Comparison of ENCODE assay signal across 13 mouse cellular contexts in genomic region chr11:112874239-112874638, GRCm38 (mm10).
A peak's percentile ranks its signal among the peaks of the same experiment; 100 is the strongest.
DNase-seq lines count a peak whose midpoint lies in the region; ATAC-seq and TF ChIP-seq lines count a peak whose summit lies in the region.
"Had no signal": no experiment of that assay in that cellular context is flagged by ENCODE, and none has a peak within 500 bp of the region (broad histone marks: within the 10 kb centered on the region; RNA-seq: fewer than 3 reads in every experiment).

No protein-coding gene starts in this region.

- DNase-seq in lung, postnatal 0 days (ENCODE audit: low spot score) = no peak
- no peak for DNase-seq in lung, adult 18-20 months
- DNase-seq in kidney, adult 18-20 months = peak; percentile 52
- peak; percentile 27 for DNase-seq in large intestine, adult 2 months (ENCODE audit: low read depth, low spot score)
- DNase-seq in layer of hippocampus, adult 11-12 months (ENCODE audit: low spot score) = no peak
- DNase-seq: cerebellum, adult 9-11 months; midbrain, embryonic 14.5 days; right cerebral cortex, postnatal 14 days had no signal

- TF ChIP-seq EP300 in lung, postnatal 0 days (IDR thresholded peaks at IDR 0.05) = no peak

- H3K4me2 ChIP-seq in lung, postnatal 0 days (replicated peaks; ENCODE audit: low read depth, low read length) = peak overlapping the region; percentile 27
- H3K4me2 ChIP-seq in kidney, embryonic 15.5 days = 0 out of 2 replicates have a peak overlapping the region, but pooled peaks have one; percentile 31
- H3K4me2 ChIP-seq in hindbrain, embryonic 16.5 days (ENCODE audit: low read length) = no peak overlapping the region
- H3K4me2 ChIP-seq: forebrain, embryonic 13.5 days; liver, embryonic 15.5 days had no signal

- WGBS in lung, postnatal 0 days = 48% methylated on average over 11 of the region's 11 CpGs
- 51% methylated on average over 11 of the region's 11 CpGs for WGBS in kidney, embryonic 15.5 days
- 36% methylated on average over 11 of the region's 11 CpGs for WGBS in large intestine, adult 2 months
- WGBS in hindbrain, embryonic 16.5 days = 83% methylated on average over 11 of the region's 11 CpGs

- no peaks in the 10 kb centered on the region for H3K4me1 ChIP-seq in lung, postnatal 0 days (ENCODE audit: insufficient read depth, low read depth, low read length)
- H3K4me1 ChIP-seq in kidney, embryonic 15.5 days = peaks cover 49% of the 10 kb centered on the region
- peaks cover 24% of the 10 kb centered on the region for H3K4me1 ChIP-seq in hindbrain, embryonic 16.5 days (ENCODE audit: control insufficient read depth, insufficient read depth, low read depth, low read length)
- H3K4me1 ChIP-seq: liver, embryonic 15.5 days had no signal

- no peak overlapping the region for H3K4me3 ChIP-seq in lung, postnatal 0 days (ENCODE audit: low read depth, low read length)
- no peak overlapping the region for H3K4me3 ChIP-seq in kidney, embryonic 15.5 days (replicated peaks)
- H3K4me3 ChIP-seq in hindbrain, embryonic 16.5 days (ENCODE audit: low read length) = no peak overlapping the region
- H3K4me3 ChIP-seq: forebrain, embryonic 13.5 days; liver, embryonic 15.5 days had no signal

- no peak for TF ChIP-seq CTCF in lung, postnatal 0 days (IDR thresholded peaks at IDR 0.05)

- no peak for ATAC-seq in lung, postnatal 0 days
- peak; percentile 74 for ATAC-seq in kidney, embryonic 15.5 days (replicated peaks; ENCODE audit: low FRiP score)
- no peak for ATAC-seq in hindbrain, embryonic 16.5 days
- ATAC-seq: forebrain, embryonic 13.5 days; inflammation-experienced regulatory T-cells, adult 6 months had no signal

- no peaks in the 10 kb centered on the region for H3K9me3 ChIP-seq in lung, postnatal 0 days (ENCODE audit: low read length)
- no peaks in the 10 kb centered on the region for H3K9me3 ChIP-seq in kidney, embryonic 15.5 days (replicated peaks)
- H3K9me3 ChIP-seq in hindbrain, embryonic 16.5 days (ENCODE audit: control insufficient read depth, low read length) = no peaks in the 10 kb centered on the region
- H3K9me3 ChIP-seq: forebrain, embryonic 13.5 days; liver, embryonic 15.5 days had no signal

- H3K27ac ChIP-seq in lung, postnatal 0 days (ENCODE audit: low read length) = no peak overlapping the region
- H3K27ac ChIP-seq in kidney, embryonic 15.5 days = peak overlapping the region; percentile 75
- H3K27ac ChIP-seq in hindbrain, embryonic 16.5 days (ENCODE audit: low read depth, low read length) = no peak overlapping the region
- H3K27ac ChIP-seq: forebrain, embryonic 13.5 days; liver, embryonic 15.5 days had no signal

- no peaks in the 10 kb centered on the region for H3K27me3 ChIP-seq in lung, postnatal 0 days (replicated peaks; ENCODE audit: insufficient read depth, low read length)
- peaks cover 11% of the 10 kb centered on the region; the same call in 1 of the 2 replicates for H3K27me3 ChIP-seq in kidney, embryonic 15.5 days
- no peaks in the 10 kb centered on the region for H3K27me3 ChIP-seq in hindbrain, embryonic 16.5 days (replicated peaks; ENCODE audit: control insufficient read depth, insufficient read depth, low read length)
- H3K27me3 ChIP-seq: forebrain, embryonic 13.5 days had no signal

- H3K36me3 ChIP-seq in lung, postnatal 0 days (ENCODE audit: insufficient read depth, low read length) = no peaks in the 10 kb centered on the region
- H3K36me3 ChIP-seq in kidney, embryonic 15.5 days = no peaks in the 10 kb centered on the region
- no peaks in the 10 kb centered on the region for H3K36me3 ChIP-seq in hindbrain, embryonic 16.5 days (ENCODE audit: control insufficient read depth, insufficient read depth, low read length)
- H3K36me3 ChIP-seq: liver, embryonic 15.5 days had no signal

- no peak overlapping the region for H3K9ac ChIP-seq in lung, postnatal 0 days (replicated peaks; ENCODE audit: low read depth)
- no peak overlapping the region for H3K9ac ChIP-seq in kidney, embryonic 15.5 days
- no peak overlapping the region for H3K9ac ChIP-seq in hindbrain, embryonic 16.5 days (ENCODE audit: low read depth, low read length)
- H3K9ac ChIP-seq: forebrain, embryonic 13.5 days; liver, embryonic 15.5 days had no signal

Comparison
In these comparisons a context has a peak if more than half of its experiments do, and no peak if none do; other contexts are left out.
1. DNase-seq: peak in kidney, adult 18-20 months (single experiment) and large intestine, adult 2 months (single experiment); none in lung, postnatal 0 days (single experiment), lung, adult 18-20 months (0 of 2) and layer of hippocampus, adult 11-12 months (single experiment).